7 mouse cellular contexts compared by ENCODE assay signal in the genomic region with DNA sequence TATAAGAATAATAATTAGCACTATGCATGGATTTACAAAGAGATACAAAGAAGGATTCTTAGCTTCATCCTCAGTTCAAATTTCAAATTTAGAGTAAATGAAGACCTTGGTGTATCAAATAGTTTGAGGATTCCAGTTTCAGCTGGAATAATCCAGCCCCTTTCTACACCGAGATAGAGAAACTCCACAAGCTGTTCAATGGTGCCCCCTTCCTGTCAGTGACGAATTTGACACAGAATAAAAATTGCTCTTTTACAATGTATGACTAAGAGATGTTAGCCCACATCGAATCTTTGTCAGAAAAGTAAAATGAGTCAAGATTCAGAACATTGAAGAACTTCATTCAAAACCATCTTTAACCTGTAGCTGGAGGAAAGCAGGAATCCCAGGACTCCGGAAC.
DNase-seq lines count a peak whose midpoint lies in the region; ATAC-seq and TF ChIP-seq lines count a peak whose summit lies in the region.

No protein-coding gene starts in this region.

- no peaks in the 10 kb centered on the region for H3K9me3 ChIP-seq in kidney, embryonic 16.5 days (ENCODE audit: low read length)
- H3K9me3 ChIP-seq in midbrain, postnatal 0 days (ENCODE audit: low read length), result no peaks in the 10 kb centered on the region

- H3K27me3 ChIP-seq in kidney, embryonic 16.5 days (ENCODE audit: insufficient read depth, low read length), result no peaks in the 10 kb centered on the region
- H3K27me3 ChIP-seq in midbrain, postnatal 0 days (ENCODE audit: insufficient read depth, low read length), result no peaks in the 10 kb centered on the region

- H3K4me3 ChIP-seq in kidney, embryonic 16.5 days (ENCODE audit: low read length), result no peak overlapping the region
- H3K4me3 ChIP-seq in midbrain, postnatal 0 days (ENCODE audit: low read depth, low read length), result no peak overlapping the region

- no peak overlapping the region for H3K27ac ChIP-seq in kidney, embryonic 16.5 days (ENCODE audit: low read length)
- no peak overlapping the region for H3K27ac ChIP-seq in midbrain, postnatal 0 days (ENCODE audit: low read depth, low read length)

- no peak; the same call in 1 of the 2 replicates for ATAC-seq in kidney, embryonic 16.5 days (ENCODE audit: low FRiP score, low TSS enrichment)
- ATAC-seq in midbrain, postnatal 0 days (ENCODE audit: low FRiP score), result peak; percentile 75

- WGBS in kidney, embryonic 16.5 days, result 27% methylated on average over 4 of the region's 4 CpGs
- 35% methylated on average over 4 of the region's 4 CpGs for WGBS in midbrain, postnatal 0 days

- H3K9ac ChIP-seq in kidney, embryonic 16.5 days (replicated peaks; ENCODE audit: low read length), result no peak overlapping the region
- H3K9ac ChIP-seq in midbrain, postnatal 0 days (replicated peaks; ENCODE audit: low read length, poor library complexity, severe bottlenecking), result no peak overlapping the region

- H3K36me3 ChIP-seq in kidney, embryonic 16.5 days (ENCODE audit: insufficient read depth, low read length), result no peaks in the 10 kb centered on the region
- H3K36me3 ChIP-seq in midbrain, postnatal 0 days (ENCODE audit: insufficient read depth, low read length), result no peaks in the 10 kb centered on the region

- DNase-seq in kidney, adult 18-20 months, result peak; percentile 5
- DNase-seq in NIH3T3 (ENCODE audit: low read depth), result peak; percentile 78
- peak; percentile 44 for DNase-seq in embryo, embryonic 9.5 days (ENCODE audit: extremely low spot score)
- DNase-seq in layer of hippocampus, adult 8-10 months (ENCODE audit: low spot score in 2 of 2), result peak; percentile 4 to 13
- peak; percentile 61 for DNase-seq in midbrain, postnatal 0 days (ENCODE audit: low spot score)
- DNase-seq in ovary, postnatal 10 days (ENCODE audit: low spot score), result no peak

- peak; percentile 74 for TF ChIP-seq CTCF in midbrain, postnatal 0 days (IDR thresholded peaks at IDR 0.05)

- no peak overlapping the region for H3K4me2 ChIP-seq in kidney, embryonic 16.5 days (replicated peaks; ENCODE audit: low read depth, low read length)
- no peak overlapping the region for H3K4me2 ChIP-seq in midbrain, postnatal 0 days (ENCODE audit: low read depth, low read length, poor library complexity, severe bottlenecking)

- 0 out of 2 replicates have a peak, but pooled peaks cover 3% of the 10 kb centered on the region for H3K4me1 ChIP-seq in kidney, embryonic 16.5 days (ENCODE audit: insufficient read depth, low read length)
- no peaks in the 10 kb centered on the region for H3K4me1 ChIP-seq in midbrain, postnatal 0 days (ENCODE audit: insufficient read depth, low read length)
